Mouse (Mus musculus) heart, embryonic 15.5 days (tissue): Measurements from ENCODE around the gene Tcp11. TPM values are rescaled to one million over a fixed set of nuclear protein-coding genes. Genes with fewer than 3 reads are reported as not detected.

Experiments
- ATAC-seq: fragments of 200-750 bp; cut with Nextera tagmentation; replicated peaks from 2 replicates; pipeline ENCODE4 v1.8.0; 2017; ENCODE audit warnings: low read depth, moderate TSS enrichment; ENCODE audit not compliant: insufficient number of reproducible peaks, insufficient read depth, low FRiP score
- H3K27ac ChIP-seq: fragments of 300-500 bp; sonication (generic); 2 replicates; pipeline ENCODE4 v1.5.1; 2015; ENCODE audit warnings: mild to moderate bottlenecking, inconsistent platforms
- H3K27me3 ChIP-seq: fragments of 300-500 bp; sonication (generic); 2 replicates; pipeline ENCODE4 v1.6.1; 2015; ENCODE audit warnings: inconsistent platforms
- H3K36me3 ChIP-seq: fragments of 300-500 bp; sonication (generic); 2 replicates; pipeline ENCODE4 v1.6.1; 2015; ENCODE audit warnings: mild to moderate bottlenecking, inconsistent platforms
- H3K4me1 ChIP-seq: fragments of 300-500 bp; sonication (generic); replicated peaks from 2 replicates; pipeline ENCODE4 v1.6.1; 2015; ENCODE audit warnings: inconsistent platforms
- H3K4me2 ChIP-seq: fragments of 300-500 bp; sonication (generic); 2 replicates; pipeline ENCODE4 v1.6.1; 2015; ENCODE audit warnings: inconsistent platforms, mild to moderate bottlenecking, moderate library complexity
- H3K4me3 ChIP-seq: fragments of 300-500 bp; sonication (generic); 2 replicates; pipeline ENCODE4 v1.5.1; 2015; ENCODE audit warnings: mild to moderate bottlenecking, inconsistent platforms
- H3K9ac ChIP-seq: fragments of 300-500 bp; sonication (generic); 2 replicates; pipeline ENCODE4 v1.6.1; 2015; ENCODE audit warnings: mild to moderate bottlenecking, inconsistent platforms
- H3K9me3 ChIP-seq: fragments of 300-500 bp; sonication (generic); replicated peaks from 2 replicates; pipeline ENCODE4 v1.6.1; 2016; ENCODE audit warnings: inconsistent platforms
- WGBS: fragments of 180-500 bp; shearing (Covaris S2); methylation state at CpG from one replicate; pipeline ENCODE4 v1.1.7; 2015; ENCODE audit warnings: mixed read lengths; 5-methylcytosine and 5-hydroxymethylcytosine counted together
- polyA plus RNA-seq: library from polyadenylated mRNA; unstranded; fragments of >200 nt; fragmentation: Nextera tagmentation; extraction: Ambion mirVana; gene quantifications from 2 replicates; pipeline ENCODE4 v1.2.1, GENCODE M21; 2015

The Tcp11 gene
- polyA plus RNA-seq, 1 experiment from 2014 or later = 0.34 TPM

- Histone ChIP-seq H3K27ac (no peak overlapping the region), H3K9ac (no peak overlapping the region)
These were observed 39.8 kb downstream of the Tcp11 start for GRCm38 (mm10) chr17:28040620-28041019.

GRCm38 (mm10) chr17:28036813-28037756 lies 43.4 kb downstream of the Tcp11 start:
- Histone ChIP-seq H3K9me3 (no peaks in the 10 kb centered on the region), H3K4me1 (peaks cover 51% of the 10 kb centered on the region), H3K4me2 (no peak overlapping the region), H3K36me3 (no peaks in the 10 kb centered on the region; the same call in 1 of the 2 replicates), H3K27ac (no peak overlapping the region), H3K27me3 (no peaks in the 10 kb centered on the region), H3K9ac (no peak overlapping the region), H3K4me3 (no peak overlapping the region)
- 70% methylated on average over 14 of the region's 14 CpGs for WGBS
- ATAC-seq = no peak

More at GRCm38 (mm10) chr17:28040620-28041019, 39.8 kb downstream of the Tcp11 start:
- Histone ChIP-seq H3K9me3 (no peaks in the 10 kb centered on the region), H3K36me3 (peaks cover 7% of the 10 kb centered on the region; the same call in 1 of the 2 replicates), H3K4me1 (peaks cover 32% of the 10 kb centered on the region), H3K4me2 (no peak overlapping the region), H3K4me3 (no peak overlapping the region), H3K27me3 (no peaks in the 10 kb centered on the region)
- no peak for ATAC-seq
- 33% methylated on average over 16 of the region's 16 CpGs for WGBS

- ATAC-seq = peak; percentile 71
- H3K4me1 ChIP-seq = peaks cover 47% of the 10 kb centered on the region
- WGBS = 43% methylated on average over 8 of the region's 8 CpGs
- no peak overlapping the region for H3K4me2 ChIP-seq
- H3K4me3 ChIP-seq = no peak overlapping the region
- H3K27me3 ChIP-seq = no peaks in the 10 kb centered on the region
- no peak overlapping the region for H3K9ac ChIP-seq
- no peaks in the 10 kb centered on the region for H3K36me3 ChIP-seq
- H3K9me3 ChIP-seq = no peaks in the 10 kb centered on the region
- H3K27ac ChIP-seq = peak overlapping the region; percentile 44; the same call in 1 of the 2 replicates
These were observed 45.5 kb downstream of the Tcp11 start for GRCm38 (mm10) chr17:28034986-28035385.

- Histone ChIP-seq H3K36me3 (no peaks in the 10 kb centered on the region), H3K4me1 (peaks cover 47% of the 10 kb centered on the region), H3K9me3 (no peaks in the 10 kb centered on the region), H3K27ac (no peak overlapping the region), H3K9ac (no peak overlapping the region), H3K27me3 (no peaks in the 10 kb centered on the region), H3K4me3 (no peak overlapping the region), H3K4me2 (no peak overlapping the region)
- no peak for ATAC-seq
- 38% methylated on average over 3 of the region's 3 CpGs for WGBS
These were observed 47.3 kb downstream of the Tcp11 start for GRCm38 (mm10) chr17:28033046-28033580.

- 74% methylated on average over 10 of the region's 10 CpGs for WGBS
- Histone ChIP-seq H3K9ac (no peak overlapping the region), H3K4me1 (peaks cover 43% of the 10 kb centered on the region)
These were observed 48.2 kb downstream of the Tcp11 start for GRCm38 (mm10) chr17:28032219-28032618.

GRCm38 (mm10) chr17:28031281-28031941 lies 49.0 kb downstream of the Tcp11 start:
- H3K4me2 ChIP-seq = no peak overlapping the region
- no peak for ATAC-seq
- peaks cover 45% of the 10 kb centered on the region for H3K4me1 ChIP-seq
- no peaks in the 10 kb centered on the region for H3K9me3 ChIP-seq
- no peak overlapping the region for H3K9ac ChIP-seq
- 59% methylated on average over 9 of the region's 9 CpGs for WGBS
- H3K4me3 ChIP-seq = no peak overlapping the region
- H3K27me3 ChIP-seq = no peaks in the 10 kb centered on the region
- H3K27ac ChIP-seq = no peak overlapping the region
- H3K36me3 ChIP-seq = no peaks in the 10 kb centered on the region

More at GRCm38 (mm10) chr17:28032219-28032618, 48.2 kb downstream of the Tcp11 start:
- no peak overlapping the region for H3K4me2 ChIP-seq
- H3K4me3 ChIP-seq = no peak overlapping the region
- H3K9me3 ChIP-seq = no peaks in the 10 kb centered on the region
- H3K27me3 ChIP-seq = no peaks in the 10 kb centered on the region
- no peaks in the 10 kb centered on the region for H3K36me3 ChIP-seq
- no peak overlapping the region for H3K27ac ChIP-seq
- ATAC-seq = no peak

GRCm38 (mm10) chr17:28030446-28030845 lies 50.0 kb downstream of the Tcp11 start:
- H3K27ac ChIP-seq = peak overlapping the region; percentile 69; the same call in 1 of the 2 replicates

GRCm38 (mm10) chr17:28029308-28029707 lies 51.1 kb downstream of the Tcp11 start:
- Histone ChIP-seq H3K27ac (peak overlapping the region; percentile 69), H3K4me2 (no peak overlapping the region), H3K4me3 (no peak overlapping the region), H3K9me3 (no peaks in the 10 kb centered on the region), H3K27me3 (no peaks in the 10 kb centered on the region), H3K36me3 (no peaks in the 10 kb centered on the region), H3K4me1 (peaks cover 50% of the 10 kb centered on the region), H3K9ac (no peak overlapping the region)
- 55% methylated on average over 2 of the region's 2 CpGs for WGBS
- ATAC-seq = no peak

More at GRCm38 (mm10) chr17:28030446-28030845, 50.0 kb downstream of the Tcp11 start:
- no peaks in the 10 kb centered on the region for H3K9me3 ChIP-seq
- no peaks in the 10 kb centered on the region for H3K27me3 ChIP-seq
- WGBS = 91% methylated on average over 10 of the region's 10 CpGs
- no peak overlapping the region for H3K9ac ChIP-seq
- no peak overlapping the region for H3K4me2 ChIP-seq
- no peak for ATAC-seq
- peaks cover 51% of the 10 kb centered on the region for H3K4me1 ChIP-seq
- no peaks in the 10 kb centered on the region for H3K36me3 ChIP-seq
- H3K4me3 ChIP-seq = no peak overlapping the region

- no peaks in the 10 kb centered on the region for H3K27me3 ChIP-seq
- H3K9ac ChIP-seq = no peak overlapping the region
- no peak for ATAC-seq
- H3K4me1 ChIP-seq = peaks cover 56% of the 10 kb centered on the region
- no peak overlapping the region for H3K4me2 ChIP-seq
- H3K36me3 ChIP-seq = no peaks in the 10 kb centered on the region
- no peak overlapping the region for H3K4me3 ChIP-seq
- H3K27ac ChIP-seq = no peak overlapping the region
- 83% methylated on average over 10 of the region's 10 CpGs for WGBS
- H3K9me3 ChIP-seq = no peaks in the 10 kb centered on the region
These were observed 52.2 kb downstream of the Tcp11 start for GRCm38 (mm10) chr17:28028236-28028635.

GRCm38 (mm10) chr17:28027197-28027596 lies 53.2 kb downstream of the Tcp11 start:
- Histone ChIP-seq H3K9me3 (no peaks in the 10 kb centered on the region), H3K4me2 (no peak overlapping the region), H3K4me1 (peaks cover 59% of the 10 kb centered on the region), H3K4me3 (no peak overlapping the region), H3K36me3 (no peaks in the 10 kb centered on the region), H3K27me3 (no peaks in the 10 kb centered on the region), H3K27ac (no peak overlapping the region), H3K9ac (no peak overlapping the region)
- 93% methylated on average over 6 of the region's 6 CpGs for WGBS
- no peak for ATAC-seq
